Mouse (Mus musculus): ENCODE data around the gene Dbndd2. TPM values are rescaled to one million over a fixed set of nuclear protein-coding genes. Genes with fewer than 3 reads are reported as not detected.

The Dbndd2 gene
- polyA plus RNA-seq, 1 experiment = 13.8 TPM

DNA sequence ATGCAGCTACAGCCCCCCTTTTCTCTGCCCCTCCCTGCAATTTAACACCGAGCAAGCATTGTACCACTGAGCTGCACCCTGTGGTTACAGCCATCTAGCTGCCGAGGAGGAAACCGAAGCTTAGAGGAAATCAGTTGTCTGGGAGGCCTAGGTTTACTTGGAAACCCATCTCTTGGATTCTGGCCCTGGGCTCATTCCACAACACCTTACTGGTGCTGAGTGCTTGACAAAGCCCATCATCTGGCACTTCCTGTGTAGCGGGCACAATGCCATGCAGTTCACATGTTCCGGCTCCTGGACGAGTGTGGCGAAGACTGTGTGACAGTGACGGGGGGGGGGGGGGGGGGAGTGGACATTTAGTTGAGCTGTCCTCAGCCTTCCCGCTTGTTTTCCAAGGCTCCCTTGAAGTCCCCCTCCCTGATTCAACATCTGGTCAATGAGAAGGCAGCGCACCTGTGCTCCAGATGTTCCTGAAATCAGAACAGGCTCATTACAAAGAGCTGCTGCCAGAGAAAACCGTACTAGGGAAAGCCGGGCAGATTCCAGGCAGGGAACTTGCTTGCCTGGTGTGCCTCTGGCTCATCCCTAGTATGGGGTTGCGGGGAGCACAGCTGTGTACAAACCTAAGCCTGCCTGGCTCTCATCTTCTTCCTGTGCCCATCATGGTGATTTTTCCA lies 33.8 kb upstream of the Dbndd2 start:
- peaks cover 16% of the 10 kb centered on the region for H3K4me1 ChIP-seq (ENCODE audit: control insufficient read depth, insufficient read depth, low read length)
- H3K27ac ChIP-seq (ENCODE audit: insufficient read depth, low read length) = no peak overlapping the region
- H3K4me3 ChIP-seq (ENCODE audit: insufficient read depth, low read length) = no peak overlapping the region
- no peak for TF ChIP-seq CTCF (IDR thresholded peaks at IDR 0.05; ENCODE audit: borderline replicate concordance, insufficient read depth, low read length)
- no peak for TF ChIP-seq POLR2A (IDR thresholded peaks at IDR 0.05; ENCODE audit: low read depth, low read length)

DNA sequence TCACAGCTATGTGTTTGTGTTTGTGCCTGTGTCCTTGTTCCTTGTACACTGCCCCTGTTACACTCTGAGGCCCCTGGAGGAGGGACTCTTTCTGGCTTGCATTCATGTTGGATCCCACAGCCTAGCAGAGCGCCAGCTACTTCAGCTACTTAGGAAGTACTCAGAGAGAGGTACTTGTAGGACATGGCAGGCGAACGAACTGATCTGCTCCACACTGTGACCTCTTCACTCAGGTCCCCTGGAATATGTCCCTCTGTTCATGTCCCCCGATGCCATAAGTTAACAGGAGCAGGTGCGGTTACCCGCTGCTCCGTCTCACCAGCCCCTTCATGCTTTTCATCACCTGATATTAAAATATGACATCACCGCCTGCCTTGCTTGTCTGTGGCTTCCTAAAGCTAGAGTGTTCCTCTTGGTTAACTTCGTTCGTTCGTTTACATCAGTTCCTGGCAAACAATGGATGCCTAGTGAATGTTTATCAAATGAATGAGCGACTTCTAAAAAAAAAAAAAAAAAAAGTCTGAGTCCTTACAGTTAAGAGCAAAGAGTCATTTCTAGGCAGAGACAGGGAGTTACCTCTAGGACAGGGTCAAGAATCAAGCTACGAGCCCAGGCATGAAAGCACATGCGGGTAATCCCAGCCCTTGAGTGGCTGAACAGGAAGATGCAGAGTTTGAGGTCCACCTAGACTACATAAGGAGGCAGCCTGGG lies 32.7 kb upstream of the Dbndd2 start:
- Histone ChIP-seq H3K4me1 (ENCODE audit: control insufficient read depth, insufficient read depth, low read length) (peaks cover 16% of the 10 kb centered on the region), H3K27ac (ENCODE audit: insufficient read depth, low read length) (no peak overlapping the region), H3K4me3 (ENCODE audit: insufficient read depth, low read length) (no peak overlapping the region)
- TF ChIP-seq POLR2A (IDR thresholded peaks at IDR 0.05; ENCODE audit: low read depth, low read length) (no peak), CTCF (IDR thresholded peaks at IDR 0.05; ENCODE audit: borderline replicate concordance, insufficient read depth, low read length) (no peak)

DNA sequence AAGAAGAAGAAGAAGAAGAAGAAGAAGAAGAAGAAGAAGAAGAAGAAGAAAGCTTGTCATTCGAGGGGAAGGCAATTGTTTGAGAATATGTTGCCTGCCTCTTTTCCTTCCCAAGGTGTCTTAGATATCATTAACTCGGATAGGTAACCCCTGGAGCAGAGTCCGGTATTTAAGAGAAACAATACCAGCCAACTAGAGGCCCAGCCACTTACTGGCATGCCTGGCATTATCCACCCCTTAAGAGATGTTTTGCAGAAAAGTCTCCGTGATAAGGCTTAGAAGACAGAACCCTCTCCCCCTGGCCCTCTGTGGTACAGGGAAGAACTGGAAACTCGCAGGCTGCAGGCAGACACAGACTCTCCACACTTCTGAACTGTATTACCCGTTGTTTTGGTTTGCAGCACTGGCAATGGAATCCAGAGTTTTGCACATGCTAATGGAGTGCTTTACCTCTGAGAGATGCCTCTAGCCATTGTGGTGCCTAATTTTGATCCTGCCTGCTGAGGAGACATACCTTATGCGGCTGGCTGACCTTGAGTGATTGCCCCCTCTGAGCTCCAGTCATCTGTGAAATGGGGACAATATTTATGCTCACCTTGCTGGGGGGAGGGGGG lies 31.9 kb upstream of the Dbndd2 start:
- Histone ChIP-seq H3K4me3 (ENCODE audit: insufficient read depth, low read length) (no peak overlapping the region), H3K27ac (ENCODE audit: insufficient read depth, low read length) (peak overlapping the region; percentile 21; the same call in 1 of the 2 replicates), H3K4me1 (ENCODE audit: control insufficient read depth, insufficient read depth, low read length) (peaks cover 16% of the 10 kb centered on the region)
- TF ChIP-seq CTCF (IDR thresholded peaks at IDR 0.05; ENCODE audit: borderline replicate concordance, insufficient read depth, low read length) (no peak), POLR2A (IDR thresholded peaks at IDR 0.05; ENCODE audit: low read depth, low read length) (no peak)

GRCm38 (mm10) chr2:164454846-164455245 lies 31.1 kb upstream of the Dbndd2 start:
- Histone ChIP-seq H3K27ac (ENCODE audit: insufficient read depth, low read length) (peak overlapping the region; percentile 98), H3K4me1 (ENCODE audit: control insufficient read depth, insufficient read depth, low read length) (peaks cover 16% of the 10 kb centered on the region), H3K4me3 (ENCODE audit: insufficient read depth, low read length) (no peak overlapping the region)
- TF ChIP-seq CTCF (IDR thresholded peaks at IDR 0.05; ENCODE audit: borderline replicate concordance, insufficient read depth, low read length) (no peak), POLR2A (IDR thresholded peaks at IDR 0.05; ENCODE audit: low read depth, low read length) (no peak)

DNA sequence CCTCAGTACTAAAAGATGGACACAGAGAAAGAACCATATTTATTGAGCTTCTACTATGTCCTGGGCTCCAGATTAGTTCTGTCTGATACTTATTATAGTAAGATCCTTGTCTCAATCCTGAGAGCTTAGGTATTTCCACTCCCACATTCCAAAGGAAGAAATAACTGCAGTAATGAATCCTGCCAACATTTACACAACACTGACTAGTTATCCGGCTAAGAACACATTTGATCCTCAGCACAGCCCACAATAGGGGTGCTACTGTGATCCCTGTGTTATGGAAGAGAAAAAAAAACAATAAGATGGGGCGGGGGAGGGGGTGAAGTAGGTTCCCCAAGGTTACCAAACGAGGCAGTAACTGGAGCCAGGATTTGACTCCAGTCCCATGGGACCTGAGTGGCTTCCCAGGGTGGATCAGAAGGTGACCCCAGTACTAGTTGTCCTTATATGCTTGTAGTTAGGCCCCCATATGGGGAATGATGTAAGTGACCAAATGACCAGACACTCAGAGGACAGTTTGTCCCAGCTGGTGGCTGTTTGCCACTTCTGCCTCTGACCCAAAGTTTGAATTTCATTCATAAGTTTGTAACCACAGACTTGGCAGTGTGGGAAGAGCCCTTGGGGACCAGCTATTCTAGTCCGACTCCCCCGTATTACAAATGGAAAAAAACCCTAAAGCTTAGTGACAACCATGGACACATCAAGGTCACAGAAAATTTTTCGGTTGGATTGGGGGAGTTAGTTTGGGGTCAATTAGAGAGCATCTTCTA lies 30.3 kb upstream of the Dbndd2 start:
- Histone ChIP-seq H3K27ac (ENCODE audit: insufficient read depth, low read length) (peak overlapping the region; percentile 98), H3K4me1 (ENCODE audit: control insufficient read depth, insufficient read depth, low read length) (peaks cover 16% of the 10 kb centered on the region), H3K4me3 (ENCODE audit: insufficient read depth, low read length) (no peak overlapping the region)
- no peak for TF ChIP-seq POLR2A (IDR thresholded peaks at IDR 0.05; ENCODE audit: low read depth, low read length)
- TF ChIP-seq CTCF (IDR thresholded peaks at IDR 0.05; ENCODE audit: borderline replicate concordance, insufficient read depth, low read length) = no peak

DNA sequence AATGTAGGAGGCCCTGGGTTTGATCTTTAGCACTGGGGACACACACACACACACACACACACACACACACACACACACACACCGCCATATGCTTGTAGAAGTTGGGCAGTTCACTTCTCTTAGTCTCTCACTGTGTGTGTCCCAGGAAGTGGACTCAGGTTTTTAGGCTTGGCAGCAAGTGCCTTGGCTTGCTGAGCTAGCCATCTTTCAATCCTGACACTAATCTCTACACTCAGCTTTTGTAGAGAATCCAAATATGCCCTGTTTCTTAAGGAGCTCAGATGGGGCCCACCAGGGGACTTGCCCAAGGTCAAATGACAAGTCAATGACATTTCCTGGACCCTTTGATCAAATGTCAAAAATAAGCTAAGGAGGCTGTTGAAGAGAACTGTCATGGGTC lies 29.5 kb upstream of the Dbndd2 start:
- TF ChIP-seq CTCF (IDR thresholded peaks at IDR 0.05; ENCODE audit: borderline replicate concordance, insufficient read depth, low read length) = no peak
- no peak for TF ChIP-seq POLR2A (IDR thresholded peaks at IDR 0.05; ENCODE audit: low read depth, low read length)
- H3K4me3 ChIP-seq (ENCODE audit: insufficient read depth, low read length) = no peak overlapping the region
- H3K27ac ChIP-seq (ENCODE audit: insufficient read depth, low read length) = peak overlapping the region; percentile 98
- peaks cover 16% of the 10 kb centered on the region for H3K4me1 ChIP-seq (ENCODE audit: control insufficient read depth, insufficient read depth, low read length)

- H3K27ac ChIP-seq (ENCODE audit: insufficient read depth, low read length) = peak within 1 kb of the TSS; percentile 98
- no peak for TF ChIP-seq POLR2A (IDR thresholded peaks at IDR 0.05; ENCODE audit: low read depth, low read length)
- no peak for TF ChIP-seq CTCF (IDR thresholded peaks at IDR 0.05; ENCODE audit: borderline replicate concordance, insufficient read depth, low read length)
- H3K4me1 ChIP-seq (ENCODE audit: control insufficient read depth, insufficient read depth, low read length) = peaks cover 15% of the 10 kb centered on the region
- H3K4me3 ChIP-seq (ENCODE audit: insufficient read depth, low read length) = no peak within 1 kb of the TSS
These were observed 29.0 kb upstream of the Dbndd2 start, which contains the start of gene Sys1 for GRCm38 (mm10) chr2:164456864-164457300. Gene Sys1, plus strand, starts transcription at chr2:164456964.

- Histone ChIP-seq H3K4me1 (ENCODE audit: control insufficient read depth, insufficient read depth, low read length) (peaks cover 9% of the 10 kb centered on the region), H3K4me3 (ENCODE audit: insufficient read depth, low read length) (no peak overlapping the region), H3K27ac (ENCODE audit: insufficient read depth, low read length) (no peak overlapping the region)
- TF ChIP-seq CTCF (IDR thresholded peaks at IDR 0.05; ENCODE audit: borderline replicate concordance, insufficient read depth, low read length) (no peak), POLR2A (IDR thresholded peaks at IDR 0.05; ENCODE audit: low read depth, low read length) (no peak)
These were observed 28.0 kb upstream of the Dbndd2 start for GRCm38 (mm10) chr2:164457942-164458341.

GRCm38 (mm10) chr2:164458535-164458934 lies 27.4 kb upstream of the Dbndd2 start:
- no peak overlapping the region for H3K27ac ChIP-seq (ENCODE audit: insufficient read depth, low read length)
- TF ChIP-seq POLR2A (IDR thresholded peaks at IDR 0.05; ENCODE audit: low read depth, low read length) (no peak), CTCF (IDR thresholded peaks at IDR 0.05; ENCODE audit: borderline replicate concordance, insufficient read depth, low read length) (no peak)
- H3K4me1 ChIP-seq (ENCODE audit: control insufficient read depth, insufficient read depth, low read length) = peaks cover 9% of the 10 kb centered on the region
- no peak overlapping the region for H3K4me3 ChIP-seq (ENCODE audit: insufficient read depth, low read length)

All from embryonic fibroblast, embryonic 13.5 days (primary cell).